Mouse (Mus musculus): ENCODE data around the gene Recql5.

DNA sequence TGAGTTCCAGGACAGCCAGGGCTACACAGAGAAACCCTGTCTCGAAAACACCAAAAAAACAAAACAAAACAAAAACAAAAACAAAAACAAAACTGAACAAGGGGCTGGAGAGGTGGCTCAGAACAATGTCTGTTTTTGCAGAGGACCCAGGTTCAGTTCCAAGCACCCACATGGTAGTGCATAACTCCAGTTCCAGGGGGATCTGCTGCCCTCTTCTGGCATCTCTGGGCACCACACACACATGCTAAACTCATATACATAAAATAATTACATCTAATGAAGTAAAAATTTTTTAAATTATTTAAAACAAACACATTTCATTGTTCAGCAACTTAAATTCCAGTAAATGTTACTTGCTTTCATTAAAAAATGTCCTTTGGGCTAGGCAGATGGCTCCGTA lies 87.5 kb downstream of the Recql5 start:
- TF ChIP-seq CTCF (IDR thresholded peaks at IDR 0.05; ENCODE audit: low read depth): peak; percentile 21; the same call in 1 of the 2 replicates
- no peak for TF ChIP-seq EP300 (IDR thresholded peaks at IDR 0.05; ENCODE audit: low read depth)

Measured in liver, postnatal 0 days (tissue).